Mouse (Mus musculus) embryonic facial prominence, embryonic 15.5 days (tissue): ENCODE measurements around the gene Klk13. TPM values are rescaled to one million over a fixed set of nuclear protein-coding genes. Genes with fewer than 3 reads are reported as not detected.
A peak's percentile ranks its signal among the peaks of the same experiment; 100 is the strongest.

Experiments used
- ATAC-seq: fragments of 200-750 bp; cut with Nextera tagmentation; 2 replicates; pipeline ENCODE4 v1.8.0; 2017; ENCODE audit warnings: low read depth, moderate TSS enrichment; ENCODE audit not compliant: insufficient number of reproducible peaks, low FRiP score, low TSS enrichment
- H3K27ac ChIP-seq: fragments of 300-500 bp; sonication (generic); replicated peaks from 2 replicates; pipeline ENCODE4 v1.5.1; 2015; ENCODE audit warnings: mild to moderate bottlenecking, inconsistent platforms
- H3K27me3 ChIP-seq: fragments of 300-500 bp; sonication (generic); 2 replicates; pipeline ENCODE4 v1.6.1; 2015; ENCODE audit warnings: inconsistent platforms
- H3K36me3 ChIP-seq: fragments of 300-500 bp; sonication (generic); 2 replicates; pipeline ENCODE4 v1.6.1; 2015; ENCODE audit warnings: mild to moderate bottlenecking, inconsistent platforms
- H3K4me1 ChIP-seq: fragments of 300-500 bp; sonication (generic); 2 replicates; pipeline ENCODE4 v1.6.1; 2015; ENCODE audit warnings: inconsistent platforms
- H3K4me2 ChIP-seq: fragments of 300-500 bp; sonication (generic); replicated peaks from 2 replicates; pipeline ENCODE4 v1.6.1; 2015; ENCODE audit warnings: mild to moderate bottlenecking, inconsistent platforms
- H3K4me3 ChIP-seq: fragments of 300-500 bp; sonication (generic); replicated peaks from 2 replicates; pipeline ENCODE4 v1.5.1; 2015; ENCODE audit warnings: mild to moderate bottlenecking, inconsistent platforms
- H3K9ac ChIP-seq: fragments of 300-500 bp; sonication (generic); 2 replicates; pipeline ENCODE4 v1.6.1; 2015; ENCODE audit warnings: inconsistent platforms
- H3K9me3 ChIP-seq: fragments of 300-500 bp; sonication (generic); replicated peaks from 2 replicates; pipeline ENCODE4 v1.6.1; 2016; ENCODE audit warnings: inconsistent platforms
- WGBS: fragments of 180-500 bp; shearing (Covaris S2); methylation state at CpG from one replicate; pipeline ENCODE4 v1.1.7; 2015; 5-methylcytosine and 5-hydroxymethylcytosine counted together
- polyA plus RNA-seq: library from polyadenylated mRNA; unstranded; fragments of >200 nt; fragmentation: Nextera tagmentation; extraction: Ambion mirVana; gene quantifications from 2 replicates; pipeline ENCODE4 v1.2.1, GENCODE M21; 2015

Klk13 gene
- polyA plus RNA-seq, 1 experiment from 2014 or later: 18.5 TPM

DNA sequence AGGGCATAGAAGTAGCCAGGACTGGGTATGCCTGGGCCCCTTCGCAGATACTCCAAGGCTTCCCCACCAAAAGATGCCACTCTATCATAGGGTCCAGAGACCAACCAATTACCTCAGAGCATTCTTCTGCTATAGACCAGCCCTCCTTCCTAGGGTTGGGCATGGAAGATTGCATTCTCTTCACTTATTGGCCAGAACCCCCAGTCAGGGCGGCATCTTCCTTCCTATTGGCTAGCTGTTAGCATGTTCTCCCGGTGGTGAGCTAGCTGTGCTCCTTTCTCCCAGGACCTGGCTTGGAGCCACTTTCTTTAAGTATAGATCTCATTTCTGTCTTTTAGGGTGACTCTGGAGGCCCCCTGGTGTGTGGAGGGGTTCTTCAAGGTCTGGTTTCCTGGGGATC lies 60.5 kb downstream of the Klk13 start:
- Histone ChIP-seq H3K27me3 (no peaks in the 10 kb centered on the region), H3K9ac (no peak overlapping the region), H3K4me2 (no peak overlapping the region), H3K36me3 (no peaks in the 10 kb centered on the region), H3K9me3 (no peaks in the 10 kb centered on the region), H3K27ac (no peak overlapping the region), H3K4me3 (no peak overlapping the region), H3K4me1 (peaks cover 4% of the 10 kb centered on the region; the same call in 1 of the 2 replicates)
- WGBS: 77% methylated on average over 3 of the region's 3 CpGs
- ATAC-seq: no peak

DNA sequence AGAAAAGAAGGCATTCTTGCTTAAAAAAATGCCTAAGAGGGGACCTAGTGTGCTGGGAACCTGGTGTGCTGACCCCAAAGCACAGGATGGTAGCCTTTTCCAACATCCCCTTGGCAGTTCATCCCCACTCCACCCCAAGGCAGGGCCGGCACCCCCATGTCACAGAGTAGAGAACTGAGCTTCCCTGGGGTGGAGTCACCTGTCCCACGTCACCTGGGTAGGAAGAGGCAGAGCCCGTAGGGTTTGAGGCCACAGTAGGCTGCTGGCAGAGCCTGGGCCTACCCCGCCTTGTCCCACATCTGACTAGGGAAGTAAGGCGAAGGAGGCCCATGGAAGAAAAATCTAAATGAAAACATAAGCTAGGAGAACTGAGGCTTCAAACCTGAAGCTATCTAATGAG lies 62.0 kb downstream of the Klk13 start, which contains the start of gene Klk11:
Gene Klk11 (plus strand): TSS at position 241 of the 400 bp plus-strand sequence.
- Histone ChIP-seq H3K9ac (no peak within 1 kb of the TSS), H3K4me3 (no peak within 1 kb of the TSS), H3K9me3 (no peaks in the 10 kb centered on the region), H3K27ac (peak within 1 kb of the TSS; percentile 82), H3K27me3 (no peaks in the 10 kb centered on the region), H3K36me3 (no peaks in the 10 kb centered on the region), H3K4me1 (peaks cover 4% of the 10 kb centered on the region; the same call in 1 of the 2 replicates), H3K4me2 (peak within 1 kb of the TSS; percentile 17)
- WGBS: 77% methylated on average over 5 of the region's 5 CpGs
- ATAC-seq: no peak

DNA sequence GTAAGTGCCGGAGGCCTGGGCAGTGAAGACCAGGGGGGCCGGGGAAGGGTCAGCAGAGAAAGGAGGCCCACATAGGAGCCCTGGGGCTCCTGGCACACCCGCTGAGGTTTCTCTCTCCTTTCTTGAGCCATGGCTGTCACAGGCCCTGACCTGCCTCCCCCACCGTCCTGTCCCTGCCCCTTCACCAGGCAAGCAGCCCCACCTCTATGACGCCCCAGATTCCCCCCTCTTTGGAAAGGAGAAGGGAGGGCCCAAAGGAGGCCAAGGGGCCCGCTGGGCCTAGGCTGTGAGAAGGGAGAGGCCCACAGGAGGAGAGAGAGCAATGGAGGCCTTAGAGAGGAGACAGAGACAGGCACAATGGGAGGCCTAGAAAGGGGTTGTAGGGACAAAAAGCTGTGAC lies 62.4 kb downstream of the Klk13 start:
- H3K27ac ChIP-seq: peak overlapping the region; percentile 82

DNA sequence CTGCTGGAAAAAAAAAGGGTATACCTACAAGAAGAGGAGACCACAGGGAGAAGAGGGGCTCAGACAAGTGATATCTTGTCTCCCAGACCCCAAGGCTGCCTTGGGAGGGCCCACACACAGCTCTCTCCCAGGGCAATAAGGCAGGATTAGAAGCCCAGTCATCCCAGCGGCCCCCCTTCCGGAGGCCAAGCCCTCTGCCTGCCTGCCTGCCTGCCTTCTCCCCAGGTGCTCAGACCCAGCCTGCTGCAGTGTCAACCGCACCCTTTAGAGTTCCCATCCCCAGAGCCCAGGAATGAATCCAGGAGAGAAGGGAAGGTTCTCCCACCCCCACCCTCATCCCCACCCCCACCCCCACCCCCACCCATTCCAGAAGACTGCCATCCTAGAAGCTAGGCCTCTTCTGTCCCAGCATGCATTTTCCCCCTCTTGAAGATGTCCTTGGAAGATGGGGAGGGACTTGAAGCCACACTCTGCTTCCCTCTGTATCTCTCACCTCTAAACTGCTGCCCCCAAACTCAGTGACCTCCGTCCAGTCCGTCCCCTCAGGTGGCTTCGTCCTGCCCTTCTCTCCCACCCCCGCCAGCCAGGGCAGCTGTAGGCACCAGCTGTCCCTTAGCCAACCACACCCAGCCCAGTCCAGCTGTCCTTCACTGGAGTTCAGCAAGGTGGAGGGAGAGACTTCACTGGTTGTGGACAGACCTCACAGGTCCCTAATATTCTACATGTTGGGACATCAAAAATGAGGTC lies 63.1 kb downstream of the Klk13 start:
- H3K27ac ChIP-seq: peak overlapping the region; percentile 82
- WGBS: 36% methylated on average over 7 of the region's 7 CpGs
- H3K4me1 ChIP-seq: peaks cover 5% of the 10 kb centered on the region; the same call in 1 of the 2 replicates
- H3K27me3 ChIP-seq: no peaks in the 10 kb centered on the region
- no peak overlapping the region for H3K4me3 ChIP-seq
- ATAC-seq: no peak
- H3K36me3 ChIP-seq: no peaks in the 10 kb centered on the region
- H3K4me2 ChIP-seq: peak overlapping the region; percentile 17; the same call in 1 of the 2 replicates
- no peaks in the 10 kb centered on the region for H3K9me3 ChIP-seq
- no peak overlapping the region for H3K9ac ChIP-seq

More for the DNA sequence above, 62.4 kb downstream of the Klk13 start:
- Histone ChIP-seq H3K27me3 (no peaks in the 10 kb centered on the region), H3K9me3 (no peaks in the 10 kb centered on the region), H3K4me3 (no peak overlapping the region), H3K4me1 (peaks cover 4% of the 10 kb centered on the region; the same call in 1 of the 2 replicates), H3K4me2 (peak overlapping the region; percentile 17), H3K36me3 (no peaks in the 10 kb centered on the region), H3K9ac (no peak overlapping the region)
- WGBS: 42% methylated on average over 6 of the region's 6 CpGs
- peak; percentile 45 for ATAC-seq

DNA sequence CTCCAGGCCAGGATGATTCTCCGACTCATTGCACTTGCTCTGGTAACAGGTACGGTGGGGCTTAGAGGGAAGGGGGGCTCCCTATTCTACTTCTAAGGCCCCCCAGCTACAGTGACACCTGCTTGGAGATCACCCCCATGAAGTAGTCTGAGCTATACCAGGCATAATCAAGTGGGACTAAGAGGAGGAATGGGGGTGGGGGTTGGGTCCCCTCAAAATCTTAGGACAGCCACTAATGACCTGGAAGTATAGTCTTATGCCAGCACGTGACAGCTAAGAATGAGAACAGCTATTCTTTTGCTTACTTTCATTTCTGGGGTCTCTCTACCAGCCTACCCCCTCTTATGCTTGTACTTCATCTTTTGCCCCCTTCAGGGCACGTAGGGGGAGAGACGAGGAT lies 64.1 kb downstream of the Klk13 start:
- no peak for ATAC-seq
- 79% methylated on average over 5 of the region's 5 CpGs for WGBS
- H3K4me2 ChIP-seq: peak overlapping the region; percentile 4; the same call in 1 of the 2 replicates
- no peak overlapping the region for H3K4me3 ChIP-seq
- peaks cover 10% of the 10 kb centered on the region; the same call in 1 of the 2 replicates for H3K4me1 ChIP-seq
- no peak overlapping the region for H3K9ac ChIP-seq
- no peaks in the 10 kb centered on the region for H3K27me3 ChIP-seq
- H3K27ac ChIP-seq: peak overlapping the region; percentile 79
- no peaks in the 10 kb centered on the region for H3K9me3 ChIP-seq
- H3K36me3 ChIP-seq: no peaks in the 10 kb centered on the region

Other genes starting within 250 kb of the Klk13 start
- 13.6 and 15.3 TPM in 2 replicates for gene Vsig10l, start 249.4 kb upstream of the Klk13 start, polyA plus RNA-seq
- 1.1 and 1.5 TPM in 2 replicates for gene Iglon5, start 222.5 kb upstream of the Klk13 start, polyA plus RNA-seq
- gene 4931406B18Rik, start 206.6 kb upstream of the Klk13 start, polyA plus RNA-seq: not detected in 2 replicates
- gene Cd33, start 168.1 kb upstream of the Klk13 start, polyA plus RNA-seq: 1.9 and 2.8 TPM in 2 replicates
- 3.8 and 4.0 TPM in 2 replicates for gene Zfp658, start 150.3 kb upstream of the Klk13 start, polyA plus RNA-seq
- gene Zfp719, start 133.0 kb upstream of the Klk13 start, polyA plus RNA-seq: 13.6 and 13.7 TPM in 2 replicates
- gene Zfp819, start 105.4 kb upstream of the Klk13 start, polyA plus RNA-seq: 0.24 and 0.45 TPM in 2 replicates
- gene Ceacam18, start 77.9 kb upstream of the Klk13 start, polyA plus RNA-seq: not detected in 2 replicates
- gene Siglece, start 52.4 kb upstream of the Klk13 start, polyA plus RNA-seq: 1.0 and 1.7 TPM in 2 replicates
- 17.1 and 18.2 TPM in 2 replicates for gene Ctu1, start 40.6 kb upstream of the Klk13 start, polyA plus RNA-seq
- gene Klk14, start 22.1 kb upstream of the Klk13 start, polyA plus RNA-seq: 1.3 and 2.4 TPM in 2 replicates
- 3.0 and 3.5 TPM in 2 replicates for gene Klk12, start 56.3 kb downstream of the Klk13 start, polyA plus RNA-seq
- gene Klk11, start 62.0 kb downstream of the Klk13 start, polyA plus RNA-seq: 24.3 and 25.3 TPM in 2 replicates
- gene Klk10, start 68.5 kb downstream of the Klk13 start, polyA plus RNA-seq: 71.8 and 83.4 TPM in 2 replicates
- 3.8 and 6.7 TPM in 2 replicates for gene Klk9, start 79.3 kb downstream of the Klk13 start, polyA plus RNA-seq
- gene Klk8, start 85.0 kb downstream of the Klk13 start, polyA plus RNA-seq: 65.3 and 67.5 TPM in 2 replicates
- 16.7 and 19.1 TPM in 2 replicates for gene Klk7, start 98.7 kb downstream of the Klk13 start, polyA plus RNA-seq
- 2.0 and 2.3 TPM in 2 replicates for gene Klk6, start 111.9 kb downstream of the Klk13 start, polyA plus RNA-seq
- gene Klk5, start 129.4 kb downstream of the Klk13 start, polyA plus RNA-seq: 19.3 and 23.5 TPM in 2 replicates
- gene Klk4, start 168.6 kb downstream of the Klk13 start, polyA plus RNA-seq: 0.13 and 0.21 TPM in 2 replicates
- 0.20 TPM in 1 of 2 replicates, not detected in the other for gene Klk15, start 221.2 kb downstream of the Klk13 start, polyA plus RNA-seq
- gene Klk1b8, start 238.1 kb downstream of the Klk13 start, polyA plus RNA-seq: not detected in 2 replicates